Mouse (Mus musculus) intestine, embryonic 15.5 days (tissue): ENCODE data around the gene Rho. TPM values are rescaled to one million over a fixed set of nuclear protein-coding genes. Genes with fewer than 3 reads are reported as not detected.

ENCODE experiments used
- ATAC-seq: fragments of 200-750 bp; cut with Nextera tagmentation; 2 replicates; pipeline ENCODE4 v1.8.0; 2017; ENCODE audit warnings: moderate TSS enrichment, moderate library complexity
- H3K27ac ChIP-seq: fragments of 300-500 bp; sonication (generic); 2 replicates; pipeline ENCODE4 v1.5.1; 2015; ENCODE audit warnings: mild to moderate bottlenecking, inconsistent platforms
- H3K27me3 ChIP-seq: fragments of 300-500 bp; sonication (generic); replicated peaks from 2 replicates; pipeline ENCODE4 v1.6.1; 2015; ENCODE audit warnings: inconsistent platforms
- H3K36me3 ChIP-seq: fragments of 300-500 bp; sonication (generic); 2 replicates; pipeline ENCODE4 v1.6.1; 2015; ENCODE audit warnings: inconsistent platforms
- H3K4me1 ChIP-seq: fragments of 300-500 bp; sonication (generic); replicated peaks from 2 replicates; pipeline ENCODE4 v1.6.1; 2015; ENCODE audit warnings: inconsistent platforms
- H3K4me2 ChIP-seq: fragments of 300-500 bp; sonication (generic); replicated peaks from 2 replicates; pipeline ENCODE4 v1.6.1; 2015; ENCODE audit warnings: mild to moderate bottlenecking, inconsistent platforms
- H3K4me3 ChIP-seq: fragments of 300-500 bp; sonication (generic); replicated peaks from 2 replicates; pipeline ENCODE4 v1.5.1; 2015; ENCODE audit warnings: inconsistent platforms
- H3K9ac ChIP-seq: fragments of 300-500 bp; sonication (generic); 2 replicates; pipeline ENCODE4 v1.6.1; 2015; ENCODE audit warnings: inconsistent platforms
- H3K9me3 ChIP-seq: fragments of 300-500 bp; sonication (generic); 2 replicates; pipeline ENCODE4 v1.6.1; 2016; ENCODE audit warnings: inconsistent platforms
- whole genome bisulfite sequencing: fragments of 180-500 bp; shearing (Covaris S2); methylation state at CpG from one replicate; pipeline ENCODE4 v1.1.7; 2015; 5-methylcytosine and 5-hydroxymethylcytosine counted together
- polyA plus RNA-seq: library from polyadenylated mRNA; unstranded; fragments of >200 nt; fragmentation: Nextera tagmentation; extraction: Ambion mirVana; gene quantifications from 2 replicates; pipeline ENCODE4 v1.2.1, GENCODE M21; 2015

The Rho gene
- polyA plus RNA-seq, 1 experiment from 2014 or later, result 0.05 TPM

GRCm38 (mm10) chr6:115916611-115917010 lies 14.9 kb upstream of the Rho start:
- no peak overlapping the region for H3K4me2 ChIP-seq
- no peak overlapping the region for H3K9ac ChIP-seq
- no peaks in the 10 kb centered on the region for H3K27me3 ChIP-seq
- H3K36me3 ChIP-seq, result no peaks in the 10 kb centered on the region
- H3K4me1 ChIP-seq, result no peaks in the 10 kb centered on the region
- H3K9me3 ChIP-seq, result no peaks in the 10 kb centered on the region
- no peak for ATAC-seq
- H3K4me3 ChIP-seq, result no peak overlapping the region
- H3K27ac ChIP-seq, result no peak overlapping the region
- 79% methylated on average over 5 of the region's 5 CpGs for WGBS

- no peak for ATAC-seq
- no peaks in the 10 kb centered on the region for H3K4me1 ChIP-seq
- no peak overlapping the region for H3K9ac ChIP-seq
- H3K27ac ChIP-seq, result no peak overlapping the region
- no peak overlapping the region for H3K4me2 ChIP-seq
- H3K27me3 ChIP-seq, result no peaks in the 10 kb centered on the region
- H3K36me3 ChIP-seq, result no peaks in the 10 kb centered on the region
- 95% methylated on average over 1 of the region's 1 CpGs for WGBS
- H3K9me3 ChIP-seq, result no peaks in the 10 kb centered on the region
- no peak overlapping the region for H3K4me3 ChIP-seq
These were observed 12.9 kb upstream of the Rho start for GRCm38 (mm10) chr6:115918615-115919014.

- Histone ChIP-seq H3K27me3 (no peaks in the 10 kb centered on the region), H3K9ac (no peak overlapping the region), H3K4me2 (no peak overlapping the region), H3K4me3 (no peak overlapping the region), H3K27ac (no peak overlapping the region), H3K4me1 (peaks cover 5% of the 10 kb centered on the region), H3K36me3 (no peaks in the 10 kb centered on the region), H3K9me3 (no peaks in the 10 kb centered on the region)
- WGBS, result 92% methylated on average over 5 of the region's 5 CpGs
- no peak for ATAC-seq
These were observed 11.7 kb upstream of the Rho start for GRCm38 (mm10) chr6:115919876-115920275.

GRCm38 (mm10) chr6:115924829-115925228 lies 6.7 kb upstream of the Rho start:
- peak; percentile 72 for ATAC-seq
- no peak overlapping the region for H3K4me2 ChIP-seq
- H3K36me3 ChIP-seq, result no peaks in the 10 kb centered on the region
- H3K9me3 ChIP-seq, result no peaks in the 10 kb centered on the region
- H3K27ac ChIP-seq, result no peak overlapping the region
- WGBS, result 34% methylated on average over 6 of the region's 6 CpGs
- H3K27me3 ChIP-seq, result no peaks in the 10 kb centered on the region
- H3K4me3 ChIP-seq, result no peak overlapping the region
- H3K4me1 ChIP-seq, result peaks cover 8% of the 10 kb centered on the region
- H3K9ac ChIP-seq, result no peak overlapping the region

GRCm38 (mm10) chr6:115926416-115926815 lies 5.1 kb upstream of the Rho start:
- Histone ChIP-seq H3K36me3 (no peaks in the 10 kb centered on the region), H3K27ac (no peak overlapping the region), H3K9ac (no peak overlapping the region), H3K27me3 (no peaks in the 10 kb centered on the region), H3K9me3 (no peaks in the 10 kb centered on the region), H3K4me1 (peaks cover 17% of the 10 kb centered on the region), H3K4me3 (no peak overlapping the region), H3K4me2 (no peak overlapping the region)
- WGBS, result 81% methylated on average over 10 of the region's 10 CpGs
- ATAC-seq, result no peak

GRCm38 (mm10) chr6:115927292-115928242 lies 4.0 kb upstream of the Rho start:
- H3K36me3 ChIP-seq, result no peaks in the 10 kb centered on the region
- no peaks in the 10 kb centered on the region for H3K9me3 ChIP-seq
- H3K4me1 ChIP-seq, result peaks cover 17% of the 10 kb centered on the region
- 86% methylated on average over 10 of the region's 10 CpGs for WGBS
- ATAC-seq, result no peak
- no peak overlapping the region for H3K4me3 ChIP-seq
- H3K27ac ChIP-seq, result no peak overlapping the region
- no peak overlapping the region for H3K9ac ChIP-seq
- no peak overlapping the region for H3K4me2 ChIP-seq
- H3K27me3 ChIP-seq, result no peaks in the 10 kb centered on the region

- no peak overlapping the region for H3K9ac ChIP-seq
- 35% methylated on average over 5 of the region's 5 CpGs for WGBS
- H3K4me1 ChIP-seq, result peaks cover 11% of the 10 kb centered on the region
- no peak for ATAC-seq
- H3K4me3 ChIP-seq, result no peak overlapping the region
- H3K27ac ChIP-seq, result no peak overlapping the region
- H3K4me2 ChIP-seq, result no peak overlapping the region
- no peaks in the 10 kb centered on the region for H3K9me3 ChIP-seq
- no peaks in the 10 kb centered on the region for H3K27me3 ChIP-seq
- no peaks in the 10 kb centered on the region for H3K36me3 ChIP-seq
These were observed 1.5 kb upstream of the Rho start for GRCm38 (mm10) chr6:115930018-115930417.

GRCm38 (mm10) chr6:115932391-115932790 lies 843 bp downstream of the Rho start:
- ATAC-seq, result no peak
- Histone ChIP-seq H3K4me2 (no peak overlapping the region), H3K4me1 (peaks cover 9% of the 10 kb centered on the region; the same call in 1 of the 2 replicates), H3K9me3 (no peaks in the 10 kb centered on the region), H3K9ac (no peak overlapping the region), H3K36me3 (no peaks in the 10 kb centered on the region), H3K27me3 (no peaks in the 10 kb centered on the region), H3K27ac (no peak overlapping the region), H3K4me3 (no peak overlapping the region)
- 84% methylated on average over 3 of the region's 3 CpGs for WGBS

- H3K4me1 ChIP-seq, result 0 out of 2 replicates have a peak, but pooled peaks cover 2% of the 10 kb centered on the region
- no peaks in the 10 kb centered on the region for H3K27me3 ChIP-seq
- no peak overlapping the region for H3K4me3 ChIP-seq
- no peak for ATAC-seq
- H3K36me3 ChIP-seq, result no peaks in the 10 kb centered on the region
- no peak overlapping the region for H3K4me2 ChIP-seq
- H3K9me3 ChIP-seq, result no peaks in the 10 kb centered on the region
- no peak overlapping the region for H3K27ac ChIP-seq
- 76% methylated on average over 8 of the region's 8 CpGs for WGBS
- H3K9ac ChIP-seq, result no peak overlapping the region
These were observed 4.0 kb downstream of the Rho start for GRCm38 (mm10) chr6:115935544-115935943.

- no peak for ATAC-seq
- 85% methylated on average over 2 of the region's 2 CpGs for WGBS
These were observed 6.5 kb downstream of the Rho start for GRCm38 (mm10) chr6:115938011-115938410.

GRCm38 (mm10) chr6:115938798-115939197 lies 7.2 kb downstream of the Rho start:
- Histone ChIP-seq H3K9me3 (no peaks in the 10 kb centered on the region), H3K4me1 (peaks cover 7% of the 10 kb centered on the region), H3K9ac (no peak overlapping the region), H3K36me3 (no peaks in the 10 kb centered on the region), H3K4me3 (no peak overlapping the region), H3K4me2 (no peak overlapping the region), H3K27me3 (no peaks in the 10 kb centered on the region), H3K27ac (no peak overlapping the region)
- WGBS, result 58% methylated on average over 1 of the region's 1 CpGs
- ATAC-seq, result no peak

More at GRCm38 (mm10) chr6:115938011-115938410, 6.5 kb downstream of the Rho start:
- Histone ChIP-seq H3K4me2 (no peak overlapping the region), H3K9me3 (no peaks in the 10 kb centered on the region), H3K27ac (no peak overlapping the region), H3K27me3 (no peaks in the 10 kb centered on the region), H3K9ac (no peak overlapping the region), H3K4me3 (no peak overlapping the region), H3K4me1 (peaks cover 7% of the 10 kb centered on the region), H3K36me3 (no peaks in the 10 kb centered on the region)

GRCm38 (mm10) chr6:115940603-115941002 lies 9.1 kb downstream of the Rho start:
- no peak overlapping the region for H3K4me3 ChIP-seq
- H3K36me3 ChIP-seq, result no peaks in the 10 kb centered on the region
- H3K9ac ChIP-seq, result no peak overlapping the region
- H3K27ac ChIP-seq, result no peak overlapping the region
- no peak overlapping the region for H3K4me2 ChIP-seq
- WGBS, result 34% methylated on average over 1 of the region's 1 CpGs
- no peaks in the 10 kb centered on the region for H3K9me3 ChIP-seq
- H3K4me1 ChIP-seq, result peaks cover 7% of the 10 kb centered on the region
- peak; percentile 83 for ATAC-seq
- no peaks in the 10 kb centered on the region for H3K27me3 ChIP-seq

- WGBS, result 10% methylated on average over 7 of the region's 12 CpGs
- ATAC-seq, result peak; percentile 70
- Histone ChIP-seq H3K4me1 (peaks cover 7% of the 10 kb centered on the region), H3K4me2 (no peak overlapping the region), H3K4me3 (no peak overlapping the region), H3K36me3 (no peaks in the 10 kb centered on the region), H3K9ac (no peak overlapping the region), H3K27ac (no peak overlapping the region), H3K9me3 (no peaks in the 10 kb centered on the region), H3K27me3 (no peaks in the 10 kb centered on the region)
These were observed 9.6 kb downstream of the Rho start for GRCm38 (mm10) chr6:115941128-115941527.
